Mouse (Mus musculus) thymus, adult 2 months (tissue): ENCODE data around the gene Snx8. TPM values are rescaled to one million over a fixed set of nuclear protein-coding genes. Genes with fewer than 3 reads are reported as not detected.

ENCODE experiments used
- DNase-seq: peaks from one replicate; pipeline ENCODE4 v3.0.0; 2021
- H3K27ac ChIP-seq: fragments of 200-500 bp; 2 replicates; pipeline ENCODE4 v1.5.1; 2012; ENCODE audit warnings: low read length, control low read depth; ENCODE audit not compliant: control insufficient read depth, insufficient read depth
- H3K27me3 ChIP-seq: fragments of 200-500 bp; 2 replicates; pipeline ENCODE4 v1.6.1; 2012; ENCODE audit warnings: mild to moderate bottlenecking, low read length, moderate library complexity, mixed read lengths; ENCODE audit not compliant: control insufficient read depth, insufficient read depth
- H3K36me3 ChIP-seq: fragments of 200-500 bp; 2 replicates; pipeline ENCODE4 v1.6.1; 2012; ENCODE audit warnings: mild to moderate bottlenecking, low read length, moderate library complexity; ENCODE audit not compliant: control insufficient read depth, insufficient read depth
- H3K4me1 ChIP-seq: fragments of 200-500 bp; replicated peaks from 2 replicates; pipeline ENCODE4 v1.6.1; 2012; ENCODE audit warnings: low read length; ENCODE audit not compliant: control insufficient read depth, insufficient read depth
- H3K4me3 ChIP-seq: fragments of 200-500 bp; 2 replicates; pipeline ENCODE4 v1.5.1; 2012; ENCODE audit warnings: mild to moderate bottlenecking, low read length, control low read depth, moderate library complexity; ENCODE audit not compliant: control insufficient read depth, insufficient read depth
- CTCF ChIP-seq: fragments of 200-500 bp; IDR thresholded peaks from 2 replicates; pipeline ENCODE4 v1.5.1; 2012; ENCODE audit warnings: mild to moderate bottlenecking, control low read depth, low read length, moderate library complexity, borderline replicate concordance; ENCODE audit not compliant: control insufficient read depth, poor library complexity, insufficient read depth; ENCODE audit errors: extremely low read depth
- POLR2A ChIP-seq: fragments of 200-500 bp; IDR thresholded peaks from 2 replicates; pipeline ENCODE4 v1.6.1; 2012; ENCODE audit warnings: mild to moderate bottlenecking, low read length, control low read depth, moderate library complexity; ENCODE audit not compliant: control insufficient read depth, poor library complexity, insufficient read depth; ENCODE audit errors: extremely low read depth
- WGBS: fragments of 180-500 bp; shearing (Covaris S2); methylation state at CpG from one replicate; pipeline ENCODE4 v1.1.7; 2018; 5-methylcytosine and 5-hydroxymethylcytosine counted together
- polyA plus RNA-seq: library from polyadenylated mRNA; depleted of rRNA; stranded (reverse); fragments of >200 nt; gene quantifications from 2 replicates; pipeline ENCODE4 v1.2.3, GENCODE M21; 2012

The Snx8 gene
- polyA plus RNA-seq, 1 experiment = 14.7 TPM

GRCm38 (mm10) chr5:140418106-140418488 is 29.0 kb upstream of the Snx8 start:
- 1% methylated on average over 12 of the region's 12 CpGs for WGBS
- Histone ChIP-seq H3K4me1 (peaks cover 12% of the 10 kb centered on the region), H3K4me3 (peak overlapping the region; percentile 98), H3K27ac (peak overlapping the region; percentile 47; the same call in 1 of the 2 replicates), H3K36me3 (no peaks in the 10 kb centered on the region), H3K27me3 (no peaks in the 10 kb centered on the region)
- DNase-seq = no peak
- TF ChIP-seq CTCF (no peak), POLR2A (no peak)

GRCm38 (mm10) chr5:140414647-140415046 is 25.6 kb upstream of the Snx8 start:
- Histone ChIP-seq H3K4me1 (peaks cover 3% of the 10 kb centered on the region; the same call in 1 of the 2 replicates), H3K36me3 (no peaks in the 10 kb centered on the region), H3K4me3 (no peak overlapping the region), H3K27me3 (no peaks in the 10 kb centered on the region), H3K27ac (no peak overlapping the region)
- WGBS = 66% methylated on average over 4 of the region's 4 CpGs
- no peak for TF ChIP-seq CTCF
- TF ChIP-seq POLR2A = no peak
- no peak for DNase-seq

GRCm38 (mm10) chr5:140411339-140411738 is 22.3 kb upstream of the Snx8 start:
- WGBS = 38% methylated on average over 8 of the region's 8 CpGs
- no peaks in the 10 kb centered on the region for H3K27me3 ChIP-seq
- H3K36me3 ChIP-seq = no peaks in the 10 kb centered on the region
- no peak for TF ChIP-seq POLR2A
- H3K4me3 ChIP-seq = no peak overlapping the region
- peak; percentile 63 for DNase-seq
- H3K4me1 ChIP-seq = peaks cover 2% of the 10 kb centered on the region; the same call in 1 of the 2 replicates
- H3K27ac ChIP-seq = no peak overlapping the region

GRCm38 (mm10) chr5:140408801-140409200 is 19.7 kb upstream of the Snx8 start:
- DNase-seq = no peak

GRCm38 (mm10) chr5:140406666-140407065 is 17.6 kb upstream of the Snx8 start:
- no peak for DNase-seq
- TF ChIP-seq CTCF = no peak
- no peak for TF ChIP-seq POLR2A

More at GRCm38 (mm10) chr5:140408801-140409200, 19.7 kb upstream of the Snx8 start:
- H3K4me1 ChIP-seq = peaks cover 2% of the 10 kb centered on the region; the same call in 1 of the 2 replicates
- no peaks in the 10 kb centered on the region for H3K27me3 ChIP-seq
- no peaks in the 10 kb centered on the region for H3K36me3 ChIP-seq
- H3K4me3 ChIP-seq = no peak overlapping the region
- no peak overlapping the region for H3K27ac ChIP-seq
- no peak for TF ChIP-seq POLR2A
- no peak for TF ChIP-seq CTCF

GRCm38 (mm10) chr5:140405126-140405525 is 16.1 kb upstream of the Snx8 start:
- Histone ChIP-seq H3K27me3 (no peaks in the 10 kb centered on the region), H3K36me3 (no peaks in the 10 kb centered on the region), H3K27ac (no peak overlapping the region), H3K4me3 (no peak overlapping the region), H3K4me1 (peaks cover 2% of the 10 kb centered on the region; the same call in 1 of the 2 replicates)
- TF ChIP-seq CTCF = no peak
- no peak for TF ChIP-seq POLR2A
- DNase-seq = no peak
- WGBS = 94% methylated on average over 6 of the region's 6 CpGs

More at GRCm38 (mm10) chr5:140406666-140407065, 17.6 kb upstream of the Snx8 start:
- no peaks in the 10 kb centered on the region for H3K27me3 ChIP-seq
- H3K4me3 ChIP-seq = no peak overlapping the region
- peaks cover 2% of the 10 kb centered on the region; the same call in 1 of the 2 replicates for H3K4me1 ChIP-seq
- WGBS = 60% methylated on average over 6 of the region's 6 CpGs
- H3K36me3 ChIP-seq = no peaks in the 10 kb centered on the region
- H3K27ac ChIP-seq = no peak overlapping the region

GRCm38 (mm10) chr5:140402640-140403270 is 13.7 kb upstream of the Snx8 start:
- H3K4me3 ChIP-seq = no peak overlapping the region
- DNase-seq = no peak
- TF ChIP-seq POLR2A = no peak
- no peak for TF ChIP-seq CTCF

More at GRCm38 (mm10) chr5:140402640-140403270, 13.7 kb upstream of the Snx8 start:
- Histone ChIP-seq H3K27me3 (no peaks in the 10 kb centered on the region), H3K4me1 (peaks cover 2% of the 10 kb centered on the region; the same call in 1 of the 2 replicates), H3K27ac (no peak overlapping the region), H3K36me3 (no peaks in the 10 kb centered on the region)
- 78% methylated on average over 4 of the region's 4 CpGs for WGBS
